Mouse (Mus musculus) monocyte, adult 59 days (primary cell): ENCODE data around the gene Pdcd11. TPM values are rescaled to one million over a fixed set of nuclear protein-coding genes. Genes with fewer than 3 reads are reported as not detected.

Experiments
- total RNA-seq, 2 experiments: library from RNA; stranded (reverse); gene quantifications; one replicate each; pipeline ENCODE4 v1.2.4; 2023

The Pdcd11 gene
- 10 to 100 TPM; 19.6 to 20.0 TPM for total RNA-seq

GRCm38 (mm10) chr19:47090550-47091156 is at the start of gene Pdcd11, which contains the start of gene Usmg5:
Pdcd11 (plus strand) TSS chr19:47090768.
Usmg5 (minus strand) TSS chr19:47090647.

DNA sequence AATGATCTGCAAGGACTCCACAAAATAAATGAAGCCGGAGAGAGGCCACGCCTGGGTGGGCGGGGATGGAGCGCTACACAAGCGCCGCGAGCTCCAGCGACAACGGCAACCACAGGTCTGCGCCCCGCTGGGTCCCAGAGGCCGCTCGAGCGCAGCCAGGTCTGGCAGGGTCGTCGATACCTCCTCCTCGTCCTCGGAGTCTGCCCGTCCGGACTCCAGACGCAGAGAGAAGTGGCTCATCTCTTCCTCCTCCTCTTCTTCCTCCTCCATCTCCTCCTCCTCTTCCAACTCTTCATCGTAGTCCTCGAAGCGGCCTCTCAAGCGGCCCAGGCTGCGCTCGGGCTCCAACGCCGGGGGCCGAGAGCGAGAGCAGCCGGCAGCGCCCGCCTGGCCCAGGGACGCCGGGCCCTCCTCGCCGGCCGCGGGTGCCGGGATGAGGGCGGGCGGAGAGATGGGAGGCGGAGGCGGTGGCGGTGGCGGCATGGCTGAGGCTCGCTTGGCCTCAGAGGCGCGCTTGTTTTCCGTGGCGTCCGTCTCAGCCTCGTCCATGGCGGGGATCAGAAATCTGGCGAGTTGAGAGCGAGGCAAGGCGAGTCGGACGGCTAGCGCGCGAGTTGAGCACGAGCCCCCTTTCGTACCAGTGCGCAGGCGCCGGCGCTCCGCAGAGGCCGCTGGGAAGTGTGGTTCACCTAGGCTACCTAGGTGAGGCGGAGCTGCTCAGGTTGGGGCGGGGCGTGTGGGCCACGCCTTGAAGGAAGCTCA is 40.1 kb upstream of the Pdcd11 start, which contains the start of gene Pcgf6:
Pcgf6 (minus strand) TSS at position 636 of the 762 bp plus-strand sequence.

GRCm38 (mm10) chr19:47067096-47067882 is 23.3 kb upstream of the Pdcd11 start, which contains the start of gene Taf5:
Taf5 (plus strand) TSS chr19:47067746.

DNA sequence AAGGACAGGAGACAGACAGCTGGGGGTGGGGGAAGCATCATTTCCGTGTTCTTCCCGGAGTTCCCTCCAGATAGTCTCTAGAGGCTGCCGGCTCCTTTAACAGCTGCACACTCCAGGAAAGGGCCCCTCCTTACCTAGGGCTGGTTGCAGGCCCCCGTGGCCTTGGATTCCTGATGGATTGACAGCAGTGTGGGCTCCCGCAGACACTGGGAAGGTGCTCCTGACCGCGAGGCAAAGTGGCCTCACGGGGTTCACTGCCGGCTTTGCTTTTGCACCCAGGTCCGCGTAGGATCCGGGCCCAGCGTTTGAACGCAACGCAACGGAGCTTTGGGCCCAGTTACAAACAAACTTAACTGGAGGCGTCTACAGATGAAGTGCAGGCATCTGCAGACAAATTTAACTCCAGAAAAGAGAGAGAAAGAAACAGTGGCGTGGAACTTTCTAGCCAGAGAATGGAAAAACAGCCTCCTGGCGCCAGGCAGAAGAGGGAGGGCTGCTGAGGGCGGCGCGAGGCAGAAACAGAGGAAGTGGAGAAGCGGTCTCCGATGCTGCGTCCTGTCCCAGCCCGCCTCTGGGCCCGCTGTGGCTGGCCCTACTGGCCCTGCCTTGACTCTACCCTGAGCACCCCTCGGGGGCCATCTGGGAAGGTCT is 47.3 kb downstream of the Pdcd11 start, which contains the start of gene Calhm2:
Calhm2 (minus strand) TSS at position 524 of the 651 bp plus-strand sequence.

DNA sequence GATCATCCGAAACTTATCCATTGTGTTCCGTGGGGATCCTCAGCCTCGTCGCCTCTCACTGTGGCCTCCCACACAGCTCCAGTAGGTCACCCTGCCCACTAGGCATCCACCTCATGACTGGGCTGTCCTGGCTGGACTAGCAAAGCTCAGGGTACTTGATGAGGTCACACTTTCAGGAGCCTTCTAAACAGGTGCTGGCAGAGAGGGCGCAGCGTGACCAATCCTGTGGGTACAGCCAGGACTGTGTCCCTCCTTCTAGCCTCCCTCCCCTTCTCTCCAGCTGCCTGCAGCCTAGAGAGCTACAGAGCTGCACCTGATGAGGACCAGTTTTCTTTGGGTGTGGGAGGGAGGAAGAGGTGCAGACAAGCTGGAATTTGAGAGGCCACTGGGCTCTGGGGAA is 53.6 kb downstream of the Pdcd11 start, which contains the start of gene Calhm1:
Calhm1 (minus strand) TSS at position 101 of the 400 bp plus-strand sequence.

DNA sequence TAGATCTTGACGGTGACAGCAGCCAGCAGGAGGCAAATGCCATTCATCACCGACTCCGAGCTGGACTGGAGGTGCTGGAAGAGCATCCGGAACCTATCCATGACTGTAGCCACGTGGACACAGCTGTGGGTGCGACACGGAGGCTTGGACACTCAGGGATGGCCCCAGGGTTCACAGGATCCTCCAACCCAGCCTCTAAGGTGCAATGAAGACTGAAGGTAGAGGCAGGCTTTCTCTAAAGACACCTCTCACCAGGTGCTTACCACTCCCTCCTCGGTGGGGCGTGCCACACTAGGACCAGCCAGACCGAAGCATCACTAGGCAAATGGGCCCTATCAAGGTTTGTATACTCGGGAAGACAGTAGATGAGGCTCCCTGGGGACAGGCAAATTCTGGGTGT is 67.1 kb downstream of the Pdcd11 start, which contains the start of gene Calhm3:
Calhm3 (minus strand) TSS at position 101 of the 400 bp plus-strand sequence.

GRCm38 (mm10) chr19:47178431-47179271 is 88.1 kb downstream of the Pdcd11 start, which contains the start of gene Neurl1a:
Neurl1a (plus strand) TSS chr19:47178820.

Other genes starting within 250 kb of the Pdcd11 start
- not detected for gene Ina, start 76.1 kb upstream of the Pdcd11 start, total RNA-seq
- 10 to 100 TPM; 59.5 to 74.9 TPM for gene Nt5c2, start 75.6 kb upstream of the Pdcd11 start, total RNA-seq
- gene Pcgf6, start 39.9 kb upstream of the Pdcd11 start, total RNA-seq: 1 to 10 TPM; 2.8 to 3.5 TPM
- gene Taf5, start 23.0 kb upstream of the Pdcd11 start, total RNA-seq: 1 to 10 TPM; 8.2 to 8.8 TPM
- gene Usmg5, start 121 bp upstream of the Pdcd11 start, total RNA-seq: 100 to 1,000 TPM; 151 to 156 TPM
- 10 to 100 TPM; 72.4 to 77.9 TPM for gene Calhm2, start 47.5 kb downstream of the Pdcd11 start, total RNA-seq
- not detected for gene Calhm1, start 53.5 kb downstream of the Pdcd11 start, total RNA-seq
- gene Calhm3, start 67.0 kb downstream of the Pdcd11 start, total RNA-seq: not detected
- gene Neurl1a, start 88.1 kb downstream of the Pdcd11 start, total RNA-seq: 1 to 10 TPM; 2.6 to 3.1 TPM